Mouse (Mus musculus): ENCODE results near the gene Dnajc5g.

The Dnajc5g gene

GRCm38 (mm10) chr5:31105814-31106335 is at the start of gene Dnajc5g:
TSS of gene Dnajc5g (plus strand) at chr5:31106285.
- no peak for DNase-seq (ENCODE audit: low read depth, low spot score)

GRCm38 (mm10) chr5:31069810-31070209 is 36.3 kb upstream of the Dnajc5g start:
- no peak for DNase-seq (ENCODE audit: low read depth, low spot score)

- no peak for DNase-seq (ENCODE audit: low read depth, low spot score)
Measured at GRCm38 (mm10) chr5:31071059-31071458, 35.0 kb upstream of the Dnajc5g start.

- no peak for DNase-seq (ENCODE audit: low read depth, low spot score)
Measured at GRCm38 (mm10) chr5:31071821-31072220, 34.3 kb upstream of the Dnajc5g start.

GRCm38 (mm10) chr5:31073176-31073575 is 32.9 kb upstream of the Dnajc5g start:
- DNase-seq (ENCODE audit: low read depth, low spot score): no peak

GRCm38 (mm10) chr5:31076346-31076745 is 29.7 kb upstream of the Dnajc5g start:
- no peak for DNase-seq (ENCODE audit: low read depth, low spot score)

GRCm38 (mm10) chr5:31080059-31080794 is 25.9 kb upstream of the Dnajc5g start:
- DNase-seq (ENCODE audit: low read depth, low spot score): no peak

GRCm38 (mm10) chr5:31080795-31081164 is 25.3 kb upstream of the Dnajc5g start:
- DNase-seq (ENCODE audit: low read depth, low spot score): no peak

- DNase-seq (ENCODE audit: low read depth, low spot score): peak; percentile 45
Measured at GRCm38 (mm10) chr5:31081386-31081785, 24.7 kb upstream of the Dnajc5g start.

GRCm38 (mm10) chr5:31082355-31082754 is 23.7 kb upstream of the Dnajc5g start:
- peak; percentile 54 for DNase-seq (ENCODE audit: low read depth, low spot score)

GRCm38 (mm10) chr5:31082935-31083625 is 23.0 kb upstream of the Dnajc5g start:
- DNase-seq (ENCODE audit: low read depth, low spot score): no peak

- DNase-seq (ENCODE audit: low read depth, low spot score): peak; percentile 38
Measured at GRCm38 (mm10) chr5:31083949-31084348, 22.1 kb upstream of the Dnajc5g start.

GRCm38 (mm10) chr5:31086606-31087005 is 19.5 kb upstream of the Dnajc5g start:
- DNase-seq (ENCODE audit: low read depth, low spot score): no peak

- no peak for DNase-seq (ENCODE audit: low read depth, low spot score)
Measured at GRCm38 (mm10) chr5:31087131-31087530, 19.0 kb upstream of the Dnajc5g start.

- DNase-seq (ENCODE audit: low read depth, low spot score): no peak
Measured at GRCm38 (mm10) chr5:31092231-31092975, 13.7 kb upstream of the Dnajc5g start.

- DNase-seq (ENCODE audit: low read depth, low spot score): peak; percentile 60
Measured at GRCm38 (mm10) chr5:31093151-31094041, 12.7 kb upstream of the Dnajc5g start.

- DNase-seq (ENCODE audit: low read depth, low spot score): peak; percentile 41
Measured at GRCm38 (mm10) chr5:31094100-31094798, 11.8 kb upstream of the Dnajc5g start.

- peak; percentile 80 for DNase-seq (ENCODE audit: low read depth, low spot score)
Measured at GRCm38 (mm10) chr5:31094799-31095691, 11.0 kb upstream of the Dnajc5g start.

- DNase-seq (ENCODE audit: low read depth, low spot score): no peak
Measured at GRCm38 (mm10) chr5:31095711-31096480, 10.2 kb upstream of the Dnajc5g start.

Data from CD4-positive helper T cell, adult 2 months (primary cell).